Mouse (Mus musculus) right cerebral cortex, postnatal 25 days (tissue): ENCODE measurements around the gene Alox12b.

ENCODE experiments used
- DNase-seq: peaks from one replicate; pipeline ENCODE4 v3.0.0; 2022

Gene Alox12b

DNA sequence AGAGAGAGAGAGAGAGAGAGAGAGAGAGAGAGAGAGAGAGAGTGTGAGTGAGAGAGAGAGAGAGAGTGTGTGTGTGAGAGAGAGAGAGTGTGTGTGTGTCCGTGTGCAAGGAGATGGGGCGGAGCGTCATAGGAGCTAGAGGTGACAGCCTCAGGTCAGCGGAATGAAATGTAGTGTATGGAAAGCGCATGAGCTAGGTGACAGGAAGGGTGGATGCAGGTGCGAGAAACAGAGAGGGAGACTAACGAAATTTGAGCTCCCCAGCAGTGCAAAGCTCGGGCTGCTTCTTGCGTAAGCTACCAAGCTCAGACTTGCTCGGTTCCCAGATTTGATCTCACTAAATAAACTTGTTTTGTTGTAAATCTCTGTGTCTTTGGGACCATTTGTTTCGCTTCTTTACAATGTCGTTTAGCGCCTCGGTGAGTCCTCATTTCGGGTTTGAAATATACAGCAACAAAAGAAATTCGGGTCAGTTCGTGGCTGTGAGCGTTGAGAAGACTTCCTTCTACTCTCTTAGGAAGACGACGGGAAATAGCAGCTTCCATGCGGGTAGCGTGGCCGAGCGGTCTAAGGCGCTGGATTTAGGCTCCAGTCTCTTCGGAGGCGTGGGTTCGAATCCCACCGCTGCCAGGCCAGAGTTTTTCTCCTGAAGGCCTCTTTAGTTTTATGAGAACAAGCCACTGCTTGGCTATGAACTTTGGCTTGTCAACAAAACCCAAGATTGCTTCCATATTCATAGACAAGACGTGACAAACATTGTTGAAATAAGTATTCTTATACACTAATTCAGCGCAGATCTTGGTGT, 32.9 kb upstream of the Alox12b start:
- DNase-seq: peak; percentile 90

DNA sequence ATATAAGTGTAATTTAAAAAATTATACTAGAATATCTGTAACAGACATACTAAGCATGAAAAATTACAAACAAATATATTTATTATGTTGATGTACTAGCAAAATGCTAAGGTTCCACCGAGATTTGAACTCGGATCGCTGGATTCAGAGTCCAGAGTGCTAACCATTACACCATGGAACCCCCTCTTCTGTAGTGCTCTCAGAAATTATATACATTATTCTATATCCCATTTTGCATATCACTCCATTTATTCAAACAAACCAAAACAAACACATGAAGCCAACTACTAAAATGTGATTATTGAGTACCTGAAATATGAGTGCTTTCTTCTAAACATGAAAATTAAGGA, 32.3 kb upstream of the Alox12b start:
- no peak for DNase-seq

DNA sequence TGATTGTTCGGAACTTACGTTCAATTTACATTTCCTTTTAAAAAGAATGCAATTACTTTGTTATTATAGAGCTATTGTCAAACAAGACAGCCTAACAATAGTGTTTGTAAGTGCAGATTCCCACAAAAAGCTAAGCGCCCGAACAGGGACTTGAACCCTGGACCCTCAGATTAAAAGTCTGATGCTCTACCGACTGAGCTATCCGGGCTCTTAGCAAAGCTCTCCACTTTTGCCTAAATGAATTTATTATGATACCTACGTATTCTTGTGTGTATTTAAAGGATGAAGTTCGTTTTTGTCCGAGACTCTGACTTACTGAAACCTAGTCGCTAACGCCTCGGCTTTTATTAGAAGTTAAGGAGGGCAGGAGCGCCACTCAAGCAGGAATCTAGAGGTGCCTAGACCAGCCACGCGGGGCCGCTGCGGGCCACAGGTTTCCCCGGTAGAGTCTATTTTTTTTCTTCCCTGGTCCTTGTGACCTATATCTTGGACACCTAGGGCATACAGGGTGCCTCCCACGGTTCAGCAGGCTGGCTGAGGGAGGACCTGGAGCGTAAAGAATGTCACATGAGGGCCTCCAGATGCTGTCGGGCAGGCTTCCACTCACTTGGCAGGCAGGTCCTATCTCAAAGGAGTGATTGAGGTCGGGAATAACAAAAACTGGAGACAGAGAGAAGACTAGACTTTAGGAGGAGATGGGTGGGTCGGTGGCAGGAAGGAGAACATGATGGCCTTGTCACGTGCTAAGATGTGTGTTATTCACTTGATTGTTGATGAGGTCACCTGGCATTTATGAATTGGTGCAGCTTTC, 31.5 kb upstream of the Alox12b start:
- peak; percentile 71 for DNase-seq

DNA sequence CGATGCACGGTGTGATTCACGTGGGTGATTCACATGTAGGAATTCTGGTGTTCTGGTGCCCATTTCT, 31.1 kb upstream of the Alox12b start, which contains the start of gene Aloxe3:
Aloxe3 (plus strand) TSS at position 45 of the 67 bp plus-strand sequence.
- peak; percentile 44 for DNase-seq

DNA sequence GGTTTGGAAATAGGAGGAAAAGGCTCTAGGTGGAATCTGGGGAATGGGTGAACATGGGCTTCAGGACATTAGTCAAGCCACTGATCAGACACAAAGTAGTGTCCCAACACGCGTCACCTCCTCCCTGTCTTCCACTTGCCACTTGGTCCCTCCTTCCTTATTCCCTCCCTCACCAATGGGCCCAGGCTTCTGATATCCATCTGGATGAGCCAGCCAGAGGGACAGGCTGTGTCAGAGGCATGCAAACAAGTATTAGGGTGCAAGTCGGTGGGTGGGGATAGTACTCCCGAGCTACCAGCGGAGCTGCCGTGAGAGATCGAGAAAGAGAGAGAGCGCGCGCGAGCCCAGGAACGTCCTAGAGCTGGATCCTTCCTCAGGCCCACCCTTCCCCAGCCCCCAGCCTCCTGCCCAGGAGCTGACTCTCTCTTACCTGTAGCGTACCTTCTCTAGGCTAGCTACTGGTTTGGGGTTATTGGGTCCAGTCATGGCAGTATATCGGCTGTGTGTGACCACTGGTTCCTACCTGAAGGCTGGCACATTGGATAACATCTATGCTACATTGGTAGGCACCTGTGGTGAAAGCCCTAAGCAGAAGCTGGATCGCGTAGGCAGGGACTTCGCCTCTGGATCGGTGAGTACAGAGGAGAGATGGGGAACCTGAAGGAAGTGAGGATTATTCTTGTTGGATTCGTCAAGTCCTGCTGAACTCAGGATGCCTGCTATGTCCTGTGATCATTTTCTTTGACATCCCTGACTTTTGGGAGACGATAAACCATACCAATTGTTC, 30.7 kb upstream of the Alox12b start:
- no peak for DNase-seq

DNA sequence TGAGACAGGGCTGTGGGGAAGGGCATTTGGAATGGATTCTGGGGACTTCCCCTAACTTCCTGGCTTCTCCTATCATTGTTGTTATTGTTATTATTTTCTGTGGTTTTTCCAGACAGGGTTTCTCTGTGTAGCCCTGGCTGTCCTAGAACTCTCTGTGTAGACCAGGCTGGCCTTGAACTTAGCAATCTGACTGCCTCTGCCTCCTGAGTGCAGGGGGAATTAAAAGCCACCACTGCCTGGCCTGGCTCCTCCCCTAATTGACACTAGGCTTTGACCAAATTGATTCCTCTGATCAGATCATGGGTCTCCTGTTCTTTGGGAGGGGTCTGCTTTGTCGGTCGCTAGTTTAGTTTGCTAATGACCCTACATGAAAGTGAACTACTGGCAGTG, 30.1 kb upstream of the Alox12b start:
- DNase-seq: no peak

DNA sequence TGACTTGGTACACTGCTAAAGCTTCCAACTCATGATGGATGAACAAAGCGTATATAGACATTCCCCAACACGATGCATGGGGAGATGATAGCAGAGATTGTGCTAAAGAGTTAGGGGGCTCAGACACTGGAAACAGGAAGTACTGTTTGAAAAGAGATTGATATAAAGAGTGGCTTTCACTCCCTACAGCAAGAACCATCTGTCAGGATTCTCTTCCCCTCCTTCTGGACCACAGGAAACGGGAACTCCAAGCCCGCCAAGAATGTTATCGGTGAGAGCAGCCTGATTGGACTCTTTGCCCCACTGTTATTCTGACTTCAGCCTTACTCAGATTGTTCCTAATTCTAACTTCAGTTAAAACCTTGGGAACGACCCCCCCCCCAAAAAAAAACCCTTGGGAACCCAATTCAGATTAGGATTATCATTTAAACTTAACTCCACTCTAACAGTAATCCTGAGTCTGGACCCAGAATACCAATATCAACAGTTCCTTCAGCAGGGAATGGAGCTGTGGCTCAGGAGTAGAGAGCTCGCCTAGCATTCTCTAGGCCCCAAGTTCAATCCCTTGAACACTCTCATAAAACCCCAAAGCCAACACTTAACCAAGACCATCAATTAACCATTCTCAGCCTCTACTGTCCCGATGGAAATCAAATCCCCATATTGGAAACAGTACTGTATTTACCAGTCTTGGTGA, 28.2 kb upstream of the Alox12b start:
- no peak for DNase-seq

DNA sequence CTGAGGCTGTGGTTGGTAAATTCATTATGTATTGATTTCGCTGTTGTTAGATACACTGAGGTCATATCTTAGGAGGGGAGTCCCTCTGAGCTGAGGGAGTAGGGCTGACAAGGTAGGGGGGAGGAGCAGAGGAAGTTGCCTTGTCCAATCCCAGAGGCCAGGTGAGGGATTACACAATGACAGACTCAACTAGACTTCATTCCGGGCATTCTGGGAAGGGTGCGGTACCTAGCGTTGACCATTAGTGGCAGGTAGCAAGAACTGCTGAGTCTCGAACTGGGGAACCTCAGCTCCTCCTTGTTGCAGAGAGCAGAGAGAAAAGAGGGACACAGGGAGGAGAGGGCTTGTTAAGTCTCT, 23.2 kb upstream of the Alox12b start:
- no peak for DNase-seq

DNA sequence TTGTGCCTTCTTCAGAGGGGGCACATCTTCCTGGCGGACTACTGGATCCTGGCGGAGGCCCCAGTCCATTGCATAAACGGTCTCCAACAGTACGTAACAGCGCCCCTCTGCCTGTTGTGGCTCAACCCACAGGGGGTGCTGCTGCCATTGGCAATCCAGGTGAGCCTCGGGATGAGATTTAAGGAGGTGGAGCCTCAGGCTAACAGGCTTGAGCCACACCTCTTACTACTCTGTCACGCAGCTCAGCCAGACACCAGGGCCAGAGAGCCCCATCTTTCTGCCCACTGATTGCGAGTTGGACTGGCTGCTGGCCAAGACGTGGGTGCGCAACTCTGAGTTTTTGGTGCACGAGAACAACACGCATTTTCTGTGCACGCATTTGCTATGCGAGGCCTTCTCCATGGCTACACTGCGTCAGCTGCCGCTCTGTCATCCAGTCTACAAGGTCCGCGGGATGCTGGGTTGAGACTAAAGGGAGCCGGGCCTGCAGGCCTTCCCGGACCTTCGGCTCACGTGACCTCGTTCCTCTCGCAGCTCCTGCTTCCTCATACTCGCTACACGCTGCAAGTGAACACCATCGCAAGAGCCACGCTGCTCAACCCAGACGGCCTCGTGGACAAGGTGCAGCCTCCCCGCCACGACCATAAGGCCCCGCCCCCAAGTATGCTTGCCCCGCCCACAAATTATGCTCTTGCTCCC, 22.7 kb upstream of the Alox12b start:
- DNase-seq: peak; percentile 87

DNA sequence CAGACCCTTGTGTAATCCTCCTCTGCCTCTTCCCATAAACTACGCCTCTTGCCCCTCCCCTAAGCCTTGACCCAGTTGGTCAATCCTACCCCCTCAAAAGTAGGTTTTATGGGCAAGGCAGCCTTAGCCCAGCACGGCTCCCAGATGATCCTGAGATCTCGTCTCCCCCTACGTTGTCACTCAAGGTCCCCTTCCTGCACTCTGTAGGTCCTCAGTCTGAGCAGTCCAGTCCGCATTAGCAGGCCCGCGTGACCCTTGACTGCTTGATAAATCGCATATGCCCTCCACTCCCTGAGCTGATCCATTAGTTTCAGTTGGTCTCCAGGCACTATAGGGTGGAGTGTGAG, 22.2 kb upstream of the Alox12b start:
- DNase-seq: no peak

DNA sequence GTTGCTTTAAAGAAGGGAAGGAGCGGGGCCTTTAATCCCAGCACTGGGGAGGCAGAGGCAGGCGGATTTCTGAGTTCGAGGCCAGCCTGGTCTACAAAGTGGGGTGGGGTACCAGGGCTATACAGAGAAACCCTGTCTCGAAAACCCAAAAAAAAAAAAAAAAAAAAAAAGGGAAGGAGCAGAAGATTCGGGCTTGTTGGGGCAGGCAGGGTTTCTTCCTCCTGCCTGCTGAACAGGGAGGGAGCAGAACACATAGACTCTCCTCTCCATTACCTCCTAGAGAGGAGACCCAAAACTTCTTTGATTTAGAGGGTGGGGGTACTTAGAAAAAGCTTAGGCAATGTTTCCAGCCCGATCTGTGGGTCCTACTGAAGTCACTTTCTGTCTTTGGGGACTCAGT, 21.4 kb upstream of the Alox12b start:
- DNase-seq: no peak

DNA sequence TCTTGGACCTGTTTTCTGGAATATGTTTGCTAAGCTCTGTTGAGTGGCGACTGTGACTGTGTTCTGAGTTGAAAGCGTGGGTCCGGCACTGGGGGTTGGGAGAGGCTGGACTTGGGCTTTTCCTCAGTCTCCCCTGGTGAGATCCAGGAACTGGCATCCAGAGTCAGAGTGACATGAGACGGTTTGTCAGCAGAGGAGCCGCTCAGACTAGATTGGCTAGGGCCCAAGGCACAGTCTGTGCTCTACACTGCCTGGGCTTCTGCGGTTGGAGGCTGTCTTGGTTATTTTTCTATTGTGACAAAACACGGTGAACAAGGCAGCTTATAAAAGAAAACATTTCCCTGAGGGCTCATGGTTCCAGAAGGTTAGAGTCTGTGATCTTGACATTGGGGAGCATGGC, 9.2 kb upstream of the Alox12b start:
- DNase-seq: no peak

DNA sequence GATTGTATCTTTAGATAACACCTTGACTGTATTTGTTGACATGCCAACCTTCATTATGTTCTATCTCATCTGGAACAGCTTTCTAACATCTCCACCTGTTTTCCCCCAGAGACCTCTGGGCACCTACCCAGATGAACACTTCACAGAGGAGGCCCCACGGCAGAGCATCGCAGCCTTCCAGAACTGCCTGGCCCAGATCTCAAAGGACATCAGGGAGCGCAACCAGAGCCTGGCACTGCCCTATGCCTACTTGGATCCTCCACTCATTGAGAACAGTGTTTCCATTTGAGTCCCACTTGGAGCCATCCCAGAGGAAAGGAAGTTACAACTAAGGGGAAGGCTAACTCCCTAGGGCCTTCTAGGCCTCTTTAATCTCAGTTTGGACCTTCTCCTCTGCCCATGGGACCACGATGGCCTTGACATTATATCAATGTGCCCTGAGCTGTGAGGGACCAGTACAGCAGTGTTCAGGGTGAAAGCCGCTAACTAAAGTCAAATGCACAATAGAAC, 8.3 kb upstream of the Alox12b start:
- no peak for DNase-seq

DNA sequence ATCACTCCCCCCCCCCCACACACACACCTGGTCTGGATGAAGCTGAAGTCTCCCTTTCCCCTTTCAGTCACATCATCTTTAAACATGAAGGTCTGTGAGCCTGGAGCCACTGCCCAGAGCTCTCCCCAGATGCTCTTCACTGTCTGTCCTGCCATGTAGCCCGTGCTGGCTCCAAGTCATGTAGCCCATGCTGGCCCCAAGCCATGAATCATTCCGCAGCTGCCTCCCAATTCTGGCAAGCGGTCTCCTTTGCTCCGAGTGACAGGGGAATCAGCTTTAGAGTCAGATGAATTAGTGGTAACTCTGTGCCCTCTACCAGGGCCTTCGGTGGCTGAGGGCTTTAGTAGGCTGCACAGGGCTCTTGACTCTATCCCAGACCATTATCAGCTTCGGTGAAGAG, 7.1 kb upstream of the Alox12b start:
- DNase-seq: no peak

DNA sequence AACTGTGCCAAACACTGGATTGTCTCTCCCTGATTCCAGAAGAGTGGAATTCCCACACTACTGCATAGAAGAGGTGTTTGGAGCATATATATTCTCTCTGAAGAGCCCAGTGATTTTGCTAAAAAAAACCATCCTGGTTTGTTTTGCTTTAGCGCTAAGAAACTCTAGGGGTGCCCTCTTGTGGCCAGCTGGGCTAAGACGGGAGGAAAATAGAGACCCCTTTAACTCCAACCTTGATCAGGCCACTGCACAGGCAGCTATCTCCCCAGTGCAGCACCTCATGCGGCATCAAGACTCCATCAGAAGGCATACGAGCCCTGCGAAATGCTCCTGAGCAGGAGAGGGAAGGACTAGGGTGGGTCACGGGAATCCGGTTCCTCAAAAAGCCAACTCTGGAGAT, 6.3 kb upstream of the Alox12b start:
- DNase-seq: peak; percentile 52

DNA sequence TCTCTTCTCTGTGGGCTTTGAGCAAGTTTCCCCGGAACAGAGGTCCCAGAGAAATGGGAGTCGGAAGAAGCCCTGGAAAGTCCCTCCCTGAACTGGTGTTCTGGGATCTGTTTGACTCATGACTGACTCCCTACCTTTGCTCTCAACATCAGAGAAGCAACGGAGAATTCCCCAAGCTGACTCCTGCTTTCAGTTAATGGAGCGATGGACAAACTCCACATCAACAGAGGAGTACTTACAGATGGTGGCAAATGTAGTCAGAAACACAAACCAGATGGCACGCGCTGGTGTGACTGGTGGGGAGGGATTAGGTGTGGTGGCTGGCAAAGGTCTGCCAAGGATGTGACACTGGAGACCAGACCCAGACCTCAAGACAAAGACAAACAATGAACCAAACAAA, 5.8 kb upstream of the Alox12b start:
- no peak for DNase-seq

DNA sequence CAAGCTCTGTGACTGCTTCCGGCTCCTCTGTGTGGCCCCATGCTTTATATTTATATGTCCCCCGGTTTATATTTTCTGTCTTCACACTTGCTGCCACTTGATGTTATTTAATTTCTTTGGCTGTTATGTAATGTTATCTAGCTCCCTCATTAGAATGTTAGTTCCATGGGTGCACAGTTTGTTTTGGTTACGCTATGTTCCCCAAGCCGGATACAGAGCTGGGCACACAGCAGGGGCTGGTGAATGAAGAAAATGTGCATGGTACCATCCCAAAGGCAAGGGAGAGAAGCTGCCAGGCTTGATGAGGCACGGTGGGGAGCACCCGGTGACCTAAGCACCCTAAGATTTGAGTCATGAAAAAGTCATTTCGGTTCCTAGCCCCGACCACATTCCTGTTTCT, 3.0 kb upstream of the Alox12b start:
- no peak for DNase-seq

DNA sequence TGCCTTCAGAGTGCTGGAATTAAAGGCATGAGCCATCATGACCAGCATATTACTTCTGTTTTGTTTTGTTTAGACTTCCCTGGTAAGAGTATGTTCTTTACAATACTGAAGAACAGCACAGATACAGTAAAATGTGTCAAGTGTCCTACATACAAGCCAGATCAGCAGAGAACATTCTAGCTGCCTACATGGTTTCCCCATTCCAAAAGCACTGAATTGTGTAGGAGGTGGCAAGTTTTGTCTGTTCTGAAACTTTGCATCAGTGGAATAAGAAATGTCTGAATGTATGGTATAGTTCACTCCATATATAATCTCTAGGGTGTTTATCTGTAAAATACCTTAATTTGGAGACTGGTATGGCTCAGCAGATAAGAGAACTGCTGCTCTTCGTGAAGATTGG, 1.4 kb upstream of the Alox12b start:
- DNase-seq: no peak

DNA sequence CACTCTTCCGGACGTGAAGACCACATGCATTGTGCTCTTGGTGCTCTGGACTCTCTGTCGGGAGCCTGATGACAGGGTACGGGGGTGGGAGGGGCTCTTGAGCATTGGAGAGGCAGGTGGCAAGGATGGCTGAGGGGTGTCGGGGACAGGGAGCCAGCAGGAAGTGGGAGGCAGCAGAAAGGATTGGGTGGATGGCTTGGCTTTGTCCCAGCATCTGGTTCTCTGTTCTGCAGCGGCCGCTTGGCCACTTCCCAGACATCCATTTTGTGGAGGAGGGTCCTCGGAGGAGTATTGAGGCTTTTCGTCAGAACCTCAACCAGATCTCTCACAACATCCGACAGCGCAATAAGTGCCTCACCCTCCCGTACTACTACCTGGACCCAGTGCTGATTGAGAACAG, 12.5 kb downstream of the Alox12b start:
- peak; percentile 58 for DNase-seq

DNA sequence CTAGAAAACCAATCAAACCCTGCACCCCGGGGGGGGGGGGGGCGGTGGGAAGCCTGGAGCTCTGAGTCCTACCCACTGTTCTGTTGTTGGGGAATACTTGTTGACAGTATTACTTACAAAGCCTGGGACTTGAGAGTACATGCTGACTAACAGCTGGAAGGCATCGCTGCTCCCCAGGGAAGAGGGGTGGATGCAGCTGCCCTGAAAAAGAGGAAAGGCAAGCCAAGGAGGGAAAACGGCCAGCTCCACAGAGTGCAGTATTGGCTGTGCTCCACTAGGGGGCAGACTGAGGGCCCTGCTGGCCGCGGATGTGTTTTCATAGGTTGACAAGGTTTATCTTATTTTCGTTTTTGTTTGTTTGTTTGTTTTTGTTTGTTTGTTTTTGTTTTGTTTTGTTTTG, 14.8 kb downstream of the Alox12b start:
- no peak for DNase-seq

DNA sequence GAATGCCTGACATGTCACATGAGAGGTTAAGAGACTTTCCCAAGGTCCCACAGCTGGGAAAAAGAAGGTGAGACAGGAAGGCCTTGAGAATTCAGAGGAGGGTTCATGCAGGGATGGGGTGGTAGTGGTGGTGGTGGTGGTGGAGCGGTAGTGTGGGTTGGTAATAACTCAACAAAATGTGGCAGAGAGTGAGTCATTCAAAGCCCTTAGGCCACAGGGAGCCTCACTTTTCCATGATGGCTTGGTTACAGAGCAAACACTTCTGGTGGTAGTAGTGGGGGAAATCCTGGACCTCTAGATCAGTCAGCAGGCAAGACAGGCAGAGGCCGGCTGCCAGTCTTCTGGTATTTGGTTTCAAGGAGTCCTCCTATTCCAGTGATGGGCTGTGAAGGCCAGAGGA, 15.8 kb downstream of the Alox12b start:
- no peak for DNase-seq

DNA sequence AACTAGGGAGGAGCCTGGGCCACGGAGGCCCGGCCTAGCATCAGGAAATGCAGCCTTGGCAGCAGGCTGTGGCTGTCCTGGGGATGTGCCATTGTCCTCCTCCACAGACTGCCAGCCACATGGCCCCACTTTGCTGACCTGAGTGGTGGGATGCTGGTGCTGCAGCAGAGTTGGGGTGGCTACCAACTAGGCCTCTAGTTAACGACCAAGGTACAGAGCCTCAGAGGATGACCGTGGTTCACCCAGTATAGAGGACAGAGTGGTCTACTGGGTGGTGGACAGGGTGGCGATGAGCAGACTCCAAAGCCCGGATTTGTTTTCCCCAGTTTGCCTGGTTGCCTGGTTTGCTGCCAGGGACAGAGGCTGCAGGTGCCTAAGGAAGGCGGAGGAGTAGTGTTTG, 17.9 kb downstream of the Alox12b start:
- DNase-seq: no peak

DNA sequence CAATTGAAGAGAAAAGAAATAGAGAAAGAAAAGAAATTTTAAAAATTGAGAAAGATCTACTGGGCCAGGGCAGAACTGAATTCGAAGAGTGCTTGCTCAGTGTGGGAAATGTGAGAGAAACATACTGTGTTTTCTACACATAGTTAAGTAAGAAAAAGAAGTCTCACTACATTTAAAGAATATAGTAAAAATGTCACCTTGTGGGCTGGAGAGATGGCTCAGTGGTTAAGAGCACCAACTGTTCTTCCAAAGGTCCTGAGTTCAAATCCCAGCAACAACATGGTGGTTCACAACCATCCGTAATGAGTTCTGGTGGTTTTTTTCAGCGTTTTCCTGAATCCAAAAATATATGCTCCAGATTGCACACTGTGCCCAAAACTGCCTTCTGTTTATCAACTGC, 21.7 kb downstream of the Alox12b start:
- no peak for DNase-seq
